Mouse (Mus musculus): ENCODE data around the gene Arpc2.

DNA sequence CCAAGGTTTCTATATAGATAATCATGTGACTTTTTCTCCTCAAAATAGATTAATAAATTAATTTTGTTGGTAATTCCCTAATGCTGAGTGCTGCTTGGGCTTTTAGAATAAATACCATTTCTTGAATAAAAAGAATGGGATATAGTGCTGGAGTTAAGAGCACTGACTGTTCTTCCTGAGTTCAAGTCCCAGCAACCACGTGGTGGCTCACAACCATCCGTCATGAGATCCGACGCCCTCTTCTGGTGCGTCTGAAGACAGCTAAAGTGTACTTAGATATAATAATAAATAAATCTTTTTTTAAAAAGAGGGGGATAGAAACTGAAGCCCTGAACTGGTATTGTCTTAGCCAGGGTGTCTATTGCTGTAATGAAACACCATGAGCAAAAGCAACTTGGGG lies 32.4 kb upstream of the Arpc2 start:
- TF ChIP-seq CTCF (IDR thresholded peaks at IDR 0.05; ENCODE audit: control insufficient read depth, insufficient read depth, low read length) (no peak), POLR2A (IDR thresholded peaks at IDR 0.05; ENCODE audit: borderline replicate concordance, control insufficient read depth, low read depth, low read length) (no peak)

Measured in bone marrow, adult 2 months (tissue).